Mouse (Mus musculus) A20 (cell line): ENCODE results near the gene Cyp2c39.
"Not testable (repeated sequence)": the region's sequence is repeated elsewhere in the genome, so short reads cannot be mapped to it uniquely, and the experiment has no call there.

Experiments used
- DNase-seq: peaks from one replicate; pipeline ENCODE4 v3.0.0-alpha.2; 2011; ENCODE audit warnings: low read depth, low spot score

The Cyp2c39 gene

GRCm38 (mm10) chr19:39510534-39510933 lies at the start of gene Cyp2c39:
Cyp2c39 (plus strand) TSS chr19:39510862.
- no peak for DNase-seq

DNA sequence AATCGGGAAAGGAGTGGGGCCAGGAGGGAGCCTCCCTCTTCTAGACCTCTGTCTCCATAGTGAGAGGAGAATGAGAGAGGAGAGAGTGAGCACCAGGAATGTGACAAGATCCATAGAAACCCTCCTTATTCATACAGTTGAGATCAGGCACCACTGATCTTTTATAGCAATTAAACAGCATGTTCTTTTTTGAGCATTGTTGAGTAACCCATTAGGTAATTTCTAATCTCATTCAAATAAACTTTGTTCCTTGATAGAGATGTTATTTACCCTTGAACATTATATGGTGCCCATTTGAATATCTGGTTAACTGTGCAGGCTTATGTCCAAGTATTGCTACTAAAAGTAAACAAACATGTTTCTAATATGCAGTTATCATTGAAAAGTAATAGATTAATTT lies 47.7 kb upstream of the Cyp2c39 start, which contains the start of gene Cyp2c38:
Cyp2c38 (minus strand) TSS at position 135 of the 400 bp plus-strand sequence.
- no peak for DNase-seq

DNA sequence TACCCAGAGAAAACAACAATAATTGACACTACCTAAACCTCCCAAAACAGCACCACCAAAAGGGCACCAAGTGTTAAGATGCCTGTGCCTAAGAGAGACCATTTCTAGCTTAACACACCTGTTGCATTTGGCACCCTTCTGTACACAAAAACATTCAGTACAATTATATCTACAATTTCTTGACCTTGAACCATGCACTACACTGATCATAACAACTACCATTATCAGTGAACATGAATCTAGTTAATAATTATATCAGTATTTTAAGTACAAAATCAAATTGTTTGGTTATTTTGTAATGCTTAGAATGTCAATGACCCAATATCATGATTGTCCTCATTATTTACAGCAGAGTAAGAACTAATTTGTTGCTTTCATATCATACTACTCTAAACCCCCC lies 46.7 kb upstream of the Cyp2c39 start:
- no peak for DNase-seq

DNA sequence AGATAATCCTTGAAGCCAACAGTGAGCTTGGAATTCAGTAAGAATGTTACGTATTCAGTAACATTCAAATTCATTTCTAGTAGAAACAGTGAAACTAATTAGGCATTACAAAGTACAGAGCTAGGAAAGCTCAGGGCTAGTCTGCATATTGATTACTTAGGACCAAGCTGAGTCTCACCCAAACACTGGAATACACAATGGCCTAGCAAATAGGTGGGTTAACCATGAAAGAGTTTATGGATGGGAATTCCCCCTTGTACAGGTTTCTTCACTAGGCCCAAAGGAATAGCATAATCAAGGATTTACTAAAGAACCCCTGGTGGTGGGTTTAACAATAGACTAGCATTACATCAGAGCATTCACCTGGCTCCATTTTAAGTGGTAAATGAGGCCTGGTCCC lies 26.7 kb upstream of the Cyp2c39 start:
- not testable (repeated sequence) for DNase-seq

- no peak for DNase-seq
Measured at GRCm38 (mm10) chr19:39506341-39506740, 4.3 kb upstream of the Cyp2c39 start.

- DNase-seq: no peak
Measured at GRCm38 (mm10) chr19:39509533-39509932, 1.1 kb upstream of the Cyp2c39 start.
